Mouse (Mus musculus) erythroblast, embryonic 14.5 days (primary cell): Measurements from ENCODE around the gene Gnb1l. TPM values are rescaled to one million over a fixed set of nuclear protein-coding genes. Genes with fewer than 3 reads are reported as not detected.

ENCODE experiments used
- H3K27me3 ChIP-seq: 2 replicates; pipeline ENCODE4 v1.6.1; 2012; ENCODE audit warnings: inconsistent platforms; ENCODE audit not compliant: control insufficient read depth
- H3K36me3 ChIP-seq: 2 replicates; pipeline ENCODE4 v1.6.1; 2012; ENCODE audit warnings: mild to moderate bottlenecking, inconsistent platforms; ENCODE audit not compliant: control insufficient read depth
- H3K4me1 ChIP-seq: 2 replicates; pipeline ENCODE4 v1.6.1; 2012; ENCODE audit warnings: inconsistent platforms; ENCODE audit not compliant: control insufficient read depth
- H3K4me3 ChIP-seq: replicated peaks from 2 replicates; pipeline ENCODE3; 2012; ENCODE audit warnings: moderate library complexity, mild to moderate bottlenecking, inconsistent platforms
- H3K9me3 ChIP-seq: 2 replicates; pipeline ENCODE4 v1.6.1; 2012; ENCODE audit warnings: low read length, inconsistent platforms, mixed read lengths; ENCODE audit not compliant: control insufficient read depth
- GATA1 ChIP-seq: IDR thresholded peaks from 2 replicates; pipeline ENCODE4 v1.6.1; 2012; ENCODE audit warnings: low read length, inconsistent platforms, mixed read lengths
- TAL1 ChIP-seq: IDR thresholded peaks from 3 replicates; pipeline ENCODE4 v1.6.1; 2012; ENCODE audit warnings: low read length, inconsistent platforms, mixed read lengths
- polyA plus RNA-seq: library from polyadenylated mRNA; stranded (reverse); fragments of >175 nt; gene quantifications from 2 replicates; pipeline ENCODE4 v1.2.3, GENCODE M21; 2012

The Gnb1l gene
- 0.64 and 0.81 TPM in 2 replicates for polyA plus RNA-seq

DNA sequence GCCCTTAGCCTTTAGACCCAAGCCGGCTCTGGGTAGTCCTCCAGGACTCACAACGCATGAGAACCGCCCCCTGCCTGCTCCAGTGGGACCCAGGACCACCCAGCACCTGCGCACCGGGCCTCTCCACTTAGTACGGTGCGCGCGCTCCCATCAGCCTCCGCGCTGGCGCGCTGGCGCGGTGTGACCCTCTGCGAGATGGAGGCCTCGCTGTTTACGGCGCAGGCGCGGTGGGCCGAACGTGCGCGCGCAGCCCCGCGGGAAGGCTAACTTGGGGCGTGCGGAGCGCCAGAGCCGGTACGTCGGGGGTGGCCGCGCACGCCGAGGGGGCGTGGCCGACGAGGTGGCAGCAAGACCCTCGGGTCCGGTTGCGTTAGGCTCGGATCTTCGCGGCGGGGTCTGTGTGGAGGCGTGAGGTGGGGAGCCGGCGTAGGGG is at the start of gene Gnb1l, which contains the start of gene Rtl10:
Gnb1l (plus strand) TSS at position 156 of the 433 bp plus-strand sequence.
Rtl10 (plus strand) TSS at position 344 of the 433 bp plus-strand sequence.
- TF ChIP-seq TAL1 (no peak), GATA1 (no peak)
- Histone ChIP-seq H3K36me3 (peaks cover 30% of the 10 kb centered on the region), H3K27me3 (no peaks in the 10 kb centered on the region), H3K4me1 (peaks cover 45% of the 10 kb centered on the region), H3K9me3 (no peaks in the 10 kb centered on the region), H3K4me3 (peak within 1 kb of the TSS; percentile 95)

DNA sequence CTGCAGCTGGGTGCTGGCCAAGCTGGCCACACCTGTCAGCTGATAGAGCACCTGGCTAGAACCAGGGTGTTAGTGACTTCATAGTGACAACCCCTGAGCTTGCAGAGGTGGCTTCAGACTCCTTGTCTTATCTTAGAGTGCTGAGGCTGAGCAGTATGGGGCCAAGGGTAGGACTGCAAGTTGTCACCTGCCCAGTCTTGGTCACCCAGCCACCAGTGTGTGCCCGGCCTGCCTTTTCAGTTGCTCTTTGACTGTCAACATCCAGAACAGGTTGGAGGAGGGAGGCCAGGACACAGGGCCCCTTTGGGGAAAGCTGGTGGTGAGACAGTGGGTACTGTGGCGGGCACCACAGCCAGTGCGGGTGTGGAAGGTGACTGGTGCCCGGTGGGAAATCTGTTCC is 49.5 kb upstream of the Gnb1l start:
- no peaks in the 10 kb centered on the region for H3K9me3 ChIP-seq
- peaks cover 100% of the 10 kb centered on the region for H3K36me3 ChIP-seq
- TF ChIP-seq GATA1 (no peak), TAL1 (no peak)
- H3K4me1 ChIP-seq: peaks cover 14% of the 10 kb centered on the region
- H3K27me3 ChIP-seq: no peaks in the 10 kb centered on the region
- no peak overlapping the region for H3K4me3 ChIP-seq

DNA sequence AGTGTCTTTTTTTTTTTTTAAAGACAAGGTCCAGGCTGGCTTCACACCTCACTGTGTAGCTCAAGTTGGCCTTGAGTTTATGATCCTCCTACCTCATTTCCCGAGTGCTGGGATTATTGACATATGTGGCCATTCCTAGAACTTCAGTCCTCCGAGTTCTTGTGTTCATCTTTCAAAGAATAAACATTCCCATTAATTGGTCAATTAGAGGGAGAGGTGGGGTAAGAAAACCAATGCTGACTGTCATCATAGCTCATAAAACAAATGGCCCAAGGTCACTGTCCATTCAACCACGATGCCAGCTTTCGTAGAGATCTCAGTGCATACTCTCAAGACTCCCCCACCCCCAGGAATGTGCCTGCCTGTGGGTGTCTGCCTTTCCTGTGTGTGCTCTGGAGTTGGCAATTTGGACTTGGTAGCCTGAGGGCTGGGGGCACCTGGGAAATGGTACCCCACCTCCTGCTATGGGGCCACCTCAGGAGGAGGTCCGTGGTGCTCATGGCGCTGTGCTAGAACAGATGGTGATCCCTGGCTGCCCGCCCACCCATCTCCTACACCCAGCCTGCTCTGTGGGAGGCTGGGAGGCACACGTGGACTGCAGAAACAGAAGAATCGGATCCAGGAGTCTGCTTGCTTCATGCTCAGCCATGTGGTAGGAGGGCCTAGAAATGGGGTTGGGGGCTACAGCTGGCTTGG is 46.9 kb upstream of the Gnb1l start:
- TF ChIP-seq GATA1 (no peak), TAL1 (no peak)
- H3K36me3 ChIP-seq: peaks cover 100% of the 10 kb centered on the region
- peaks cover 16% of the 10 kb centered on the region for H3K4me1 ChIP-seq
- H3K4me3 ChIP-seq: no peak overlapping the region
- H3K9me3 ChIP-seq: no peaks in the 10 kb centered on the region
- H3K27me3 ChIP-seq: no peaks in the 10 kb centered on the region

GRCm38 (mm10) chr16:18452361-18452862 is 46.1 kb upstream of the Gnb1l start:
- TF ChIP-seq TAL1: no peak
- no peak for TF ChIP-seq GATA1
- H3K36me3 ChIP-seq: peaks cover 100% of the 10 kb centered on the region
- H3K27me3 ChIP-seq: no peaks in the 10 kb centered on the region
- peaks cover 21% of the 10 kb centered on the region for H3K4me1 ChIP-seq
- no peaks in the 10 kb centered on the region for H3K9me3 ChIP-seq
- no peak overlapping the region for H3K4me3 ChIP-seq

DNA sequence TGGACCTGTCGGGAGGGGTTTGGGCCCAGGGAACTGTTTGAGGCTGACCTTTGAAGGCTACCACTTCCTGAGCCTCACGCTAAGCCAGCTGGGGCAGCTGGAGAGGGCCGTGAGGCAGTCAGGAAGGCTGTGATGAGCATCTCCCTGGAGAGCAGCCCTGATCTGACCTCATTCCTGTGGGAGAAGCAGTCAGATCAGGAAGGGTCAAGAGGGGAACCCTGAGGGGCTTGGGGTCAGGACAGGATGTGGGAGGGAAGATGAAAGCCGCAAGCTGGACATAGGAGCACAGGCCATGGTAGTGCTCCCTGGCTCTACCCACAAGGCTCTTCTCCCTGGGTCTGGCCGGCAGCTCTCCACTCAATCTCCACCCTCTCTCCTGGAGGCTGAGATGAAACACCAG is 44.7 kb upstream of the Gnb1l start:
- no peak overlapping the region for H3K4me3 ChIP-seq
- TF ChIP-seq GATA1 (no peak), TAL1 (no peak)
- H3K9me3 ChIP-seq: no peaks in the 10 kb centered on the region
- H3K4me1 ChIP-seq: peaks cover 27% of the 10 kb centered on the region
- H3K36me3 ChIP-seq: peaks cover 100% of the 10 kb centered on the region
- no peaks in the 10 kb centered on the region for H3K27me3 ChIP-seq

- Histone ChIP-seq H3K27me3 (no peaks in the 10 kb centered on the region), H3K4me1 (peaks cover 36% of the 10 kb centered on the region), H3K36me3 (peaks cover 100% of the 10 kb centered on the region), H3K4me3 (no peak overlapping the region), H3K9me3 (no peaks in the 10 kb centered on the region)
- no peak for TF ChIP-seq GATA1
- no peak for TF ChIP-seq TAL1
These were observed 43.1 kb upstream of the Gnb1l start for GRCm38 (mm10) chr16:18455407-18455806.

DNA sequence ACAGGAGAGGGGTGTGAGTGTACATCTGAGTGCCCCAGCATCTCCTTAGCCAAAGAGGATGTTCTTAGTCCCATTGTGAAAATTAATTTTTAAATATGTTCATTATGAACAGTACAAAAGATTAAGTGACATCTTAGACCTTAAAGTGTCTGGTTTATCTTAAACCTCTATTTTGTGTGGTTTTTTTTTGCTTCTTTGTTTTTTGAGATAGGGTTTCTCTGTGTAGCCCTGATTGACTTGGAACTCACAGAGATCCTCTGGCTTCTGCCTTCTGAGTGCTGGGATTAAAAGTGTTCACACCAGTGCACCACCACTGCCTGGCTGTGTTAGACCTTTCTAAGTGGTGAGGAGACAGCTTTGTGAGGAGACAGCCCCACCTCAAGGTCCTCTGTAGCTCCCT is 39.9 kb upstream of the Gnb1l start:
- no peak for TF ChIP-seq TAL1
- TF ChIP-seq GATA1: no peak
- no peaks in the 10 kb centered on the region for H3K27me3 ChIP-seq
- no peaks in the 10 kb centered on the region for H3K9me3 ChIP-seq
- peaks cover 100% of the 10 kb centered on the region for H3K36me3 ChIP-seq
- H3K4me3 ChIP-seq: no peak overlapping the region
- H3K4me1 ChIP-seq: peaks cover 44% of the 10 kb centered on the region

DNA sequence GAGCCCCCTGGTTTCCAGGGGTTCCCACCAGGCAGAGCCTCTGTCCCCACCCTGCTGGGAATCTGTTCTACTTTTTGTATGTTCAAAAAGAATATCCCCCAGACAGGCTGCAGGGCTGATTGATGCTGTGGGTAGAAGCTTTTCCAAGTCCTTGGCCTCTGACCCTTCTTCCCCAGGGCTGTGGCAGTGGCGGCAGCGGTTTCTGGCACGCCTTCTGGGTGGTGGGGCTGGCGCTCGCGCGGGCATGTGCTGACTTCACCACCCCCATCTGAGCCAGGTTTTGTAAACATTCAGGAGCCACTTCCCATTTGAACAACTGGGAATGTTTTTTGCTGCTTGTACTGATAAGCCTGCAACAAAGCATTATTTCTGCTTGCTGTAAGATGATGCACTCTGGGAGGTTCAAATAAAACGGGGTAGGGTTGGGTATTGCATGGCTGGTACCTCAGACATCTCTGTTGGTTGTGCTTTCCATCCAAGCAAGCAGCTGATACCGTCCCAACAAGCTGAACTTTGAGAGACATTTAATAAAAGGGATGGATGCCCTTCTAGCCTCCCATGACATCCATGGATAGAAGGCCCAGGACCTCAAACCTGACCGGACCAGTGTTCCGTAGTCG is 39.1 kb upstream of the Gnb1l start:
- H3K4me3 ChIP-seq: no peak overlapping the region

DNA sequence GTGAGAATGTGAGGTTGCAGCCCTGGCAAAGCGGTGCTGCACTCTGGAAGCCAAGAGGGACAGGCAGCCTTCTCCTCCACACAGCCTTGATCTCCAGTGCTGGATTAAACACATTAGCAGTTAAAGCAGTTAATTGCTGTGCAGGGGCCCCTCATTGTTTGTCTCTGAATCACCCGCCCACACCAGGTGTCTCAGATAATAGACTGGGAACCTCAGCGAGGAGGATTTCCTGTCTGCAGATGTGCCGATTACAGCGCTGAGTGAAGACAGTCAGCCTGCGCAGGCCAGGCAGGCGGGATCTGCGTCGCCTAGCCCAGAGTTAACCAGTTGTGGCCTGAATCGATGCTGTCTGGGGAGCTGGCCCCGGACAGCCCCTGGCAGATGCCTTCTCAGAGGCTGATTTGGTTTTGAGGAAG is 38.5 kb upstream of the Gnb1l start:
- H3K27me3 ChIP-seq: no peaks in the 10 kb centered on the region
- TF ChIP-seq GATA1: no peak
- TF ChIP-seq TAL1: no peak
- H3K4me1 ChIP-seq: peaks cover 44% of the 10 kb centered on the region
- H3K4me3 ChIP-seq: no peak overlapping the region
- H3K9me3 ChIP-seq: no peaks in the 10 kb centered on the region
- H3K36me3 ChIP-seq: peaks cover 100% of the 10 kb centered on the region

More for the DNA sequence above, 39.1 kb upstream of the Gnb1l start:
- TF ChIP-seq GATA1 (no peak), TAL1 (no peak)
- Histone ChIP-seq H3K9me3 (no peaks in the 10 kb centered on the region), H3K4me1 (peaks cover 44% of the 10 kb centered on the region), H3K36me3 (peaks cover 100% of the 10 kb centered on the region), H3K27me3 (no peaks in the 10 kb centered on the region)
